Mouse (Mus musculus): ENCODE measurements around the gene Krt8. TPM values are rescaled to one million over a fixed set of nuclear protein-coding genes. Genes with fewer than 3 reads are reported as not detected.

Gene Krt8
- polyA plus RNA-seq, 1 experiment, result 0.61 TPM

DNA sequence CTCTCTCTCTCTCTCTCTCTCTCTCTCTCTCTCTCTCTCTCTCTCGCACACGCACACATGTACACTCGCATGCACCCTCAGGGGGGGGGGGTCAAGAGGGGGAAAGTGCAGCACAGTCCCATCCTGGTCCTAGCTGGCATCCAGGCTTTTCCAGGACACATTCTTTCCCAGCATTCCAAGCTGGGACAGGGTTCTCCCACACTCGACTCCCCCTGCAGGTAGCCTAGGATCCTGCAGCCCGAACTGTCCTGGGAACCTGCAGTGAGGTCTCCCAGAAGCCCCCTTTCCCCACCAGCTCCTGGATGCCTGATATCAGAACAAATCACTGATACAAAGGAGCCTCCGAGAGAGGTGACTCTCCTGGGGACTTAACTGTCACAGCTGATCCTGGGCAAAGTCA is 33.7 kb downstream of the Krt8 start:
- Histone ChIP-seq H3K4me1 (ENCODE audit: control insufficient read depth, insufficient read depth, low read length) (no peaks in the 10 kb centered on the region), H3K4me3 (replicated peaks; ENCODE audit: insufficient read depth, low read depth, low read length) (no peak overlapping the region), H3K27me3 (ENCODE audit: control insufficient read depth, insufficient read depth, low read length) (no peaks in the 10 kb centered on the region), H3K27ac (ENCODE audit: insufficient read depth, low read length) (no peak overlapping the region)
- no peak for DNase-seq
- 10% methylated on average over 4 of the region's 6 CpGs for WGBS
- peak; percentile 49; the same call in 1 of the 2 replicates for TF ChIP-seq CTCF (IDR thresholded peaks at IDR 0.05; ENCODE audit: borderline replicate concordance, insufficient read depth, low read depth, low read length)
- TF ChIP-seq POLR2A (IDR thresholded peaks at IDR 0.05; ENCODE audit: borderline replicate concordance, insufficient read depth, low read length), result no peak

DNA sequence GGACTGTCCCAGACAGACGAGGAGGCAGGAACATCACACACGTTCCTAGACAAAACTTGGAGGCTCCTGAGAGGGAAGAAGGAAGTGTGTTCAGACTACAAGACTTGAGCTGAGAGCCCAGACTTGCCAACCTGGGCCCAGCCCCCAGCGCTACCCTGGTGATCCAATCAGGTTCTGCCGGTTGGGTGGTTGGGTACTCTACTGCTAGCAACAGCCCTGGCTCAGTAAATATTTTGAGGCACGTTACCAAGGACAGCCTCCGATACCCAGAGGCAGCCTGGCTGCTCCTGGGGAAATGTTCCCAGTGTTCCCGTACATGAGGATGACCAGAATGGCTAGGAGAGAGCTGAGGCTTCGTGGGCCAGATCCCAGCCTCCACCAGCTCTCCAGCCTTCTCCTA is 37.5 kb downstream of the Krt8 start:
- Histone ChIP-seq H3K4me1 (ENCODE audit: control insufficient read depth, insufficient read depth, low read length) (no peaks in the 10 kb centered on the region), H3K27ac (ENCODE audit: insufficient read depth, low read length) (no peak overlapping the region), H3K27me3 (ENCODE audit: control insufficient read depth, insufficient read depth, low read length) (no peaks in the 10 kb centered on the region), H3K4me3 (replicated peaks; ENCODE audit: insufficient read depth, low read depth, low read length) (no peak overlapping the region)
- TF ChIP-seq CTCF (IDR thresholded peaks at IDR 0.05; ENCODE audit: borderline replicate concordance, insufficient read depth, low read depth, low read length) (no peak), POLR2A (IDR thresholded peaks at IDR 0.05; ENCODE audit: borderline replicate concordance, insufficient read depth, low read length) (no peak)
- DNase-seq, result no peak
- WGBS, result 69% methylated on average over 8 of the region's 8 CpGs

DNA sequence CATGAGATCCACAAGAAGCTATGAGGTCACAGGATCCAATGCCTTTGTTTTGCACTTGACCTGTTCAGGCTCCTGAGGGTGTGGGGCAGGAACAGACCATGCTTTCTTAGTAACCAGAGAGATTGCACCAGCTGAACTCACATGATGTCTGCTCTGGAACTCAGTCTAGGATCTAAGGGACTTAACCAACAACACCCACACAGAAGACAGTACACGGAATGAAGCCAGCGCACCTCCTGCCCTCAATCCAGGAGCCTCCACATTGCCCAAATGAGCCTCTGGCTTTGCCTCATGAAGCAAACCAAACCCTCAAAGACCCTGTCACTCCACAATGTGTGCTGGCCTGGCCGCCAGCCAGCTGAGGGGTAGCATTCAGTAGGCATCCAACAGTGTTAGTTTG is 45.4 kb downstream of the Krt8 start:
- H3K4me3 ChIP-seq (replicated peaks; ENCODE audit: insufficient read depth, low read depth, low read length), result no peak overlapping the region
- DNase-seq, result no peak
- TF ChIP-seq CTCF (IDR thresholded peaks at IDR 0.05; ENCODE audit: borderline replicate concordance, insufficient read depth, low read depth, low read length) (no peak), POLR2A (IDR thresholded peaks at IDR 0.05; ENCODE audit: borderline replicate concordance, insufficient read depth, low read length) (no peak)
- no peak overlapping the region for H3K27ac ChIP-seq (ENCODE audit: insufficient read depth, low read length)
- WGBS, result 75% methylated on average over 3 of the region's 3 CpGs
- H3K4me1 ChIP-seq (ENCODE audit: control insufficient read depth, insufficient read depth, low read length), result no peaks in the 10 kb centered on the region; the same call in 1 of the 2 replicates
- H3K27me3 ChIP-seq (ENCODE audit: control insufficient read depth, insufficient read depth, low read length), result no peaks in the 10 kb centered on the region

DNA sequence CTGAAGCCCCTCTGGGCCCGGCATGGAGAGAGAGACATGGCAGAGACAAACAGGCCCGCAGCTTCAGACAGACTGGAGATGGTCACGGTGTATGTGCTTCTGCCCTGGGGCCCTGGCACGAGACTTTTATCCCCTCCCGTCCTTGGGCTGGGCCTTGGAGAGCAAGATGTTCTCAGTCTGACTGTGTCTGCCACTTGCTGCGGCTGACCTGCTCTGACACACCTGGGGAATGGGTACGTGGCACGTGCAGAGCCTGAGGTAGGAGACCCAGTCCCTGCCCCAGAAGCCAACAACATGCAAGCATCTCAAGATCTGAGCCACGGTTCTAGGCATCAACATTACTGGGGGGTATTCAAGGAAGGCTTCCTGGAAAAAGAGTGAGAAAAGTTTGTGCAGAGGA is 50.1 kb downstream of the Krt8 start, which contains the start of gene Krt78:
Gene Krt78 (minus strand): TSS at position 101 of the 400 bp plus-strand sequence.
- DNase-seq, result no peak
- Histone ChIP-seq H3K27ac (ENCODE audit: insufficient read depth, low read length) (no peak within 1 kb of the TSS), H3K4me3 (replicated peaks; ENCODE audit: insufficient read depth, low read depth, low read length) (no peak within 1 kb of the TSS), H3K27me3 (ENCODE audit: control insufficient read depth, insufficient read depth, low read length) (no peaks in the 10 kb centered on the region; the same call in 1 of the 2 replicates), H3K4me1 (ENCODE audit: control insufficient read depth, insufficient read depth, low read length) (no peaks in the 10 kb centered on the region; the same call in 1 of the 2 replicates)
- no peak for TF ChIP-seq CTCF (IDR thresholded peaks at IDR 0.05; ENCODE audit: borderline replicate concordance, insufficient read depth, low read depth, low read length)
- no peak for TF ChIP-seq POLR2A (IDR thresholded peaks at IDR 0.05; ENCODE audit: borderline replicate concordance, insufficient read depth, low read length)
- 79% methylated on average over 9 of the region's 9 CpGs for WGBS

DNA sequence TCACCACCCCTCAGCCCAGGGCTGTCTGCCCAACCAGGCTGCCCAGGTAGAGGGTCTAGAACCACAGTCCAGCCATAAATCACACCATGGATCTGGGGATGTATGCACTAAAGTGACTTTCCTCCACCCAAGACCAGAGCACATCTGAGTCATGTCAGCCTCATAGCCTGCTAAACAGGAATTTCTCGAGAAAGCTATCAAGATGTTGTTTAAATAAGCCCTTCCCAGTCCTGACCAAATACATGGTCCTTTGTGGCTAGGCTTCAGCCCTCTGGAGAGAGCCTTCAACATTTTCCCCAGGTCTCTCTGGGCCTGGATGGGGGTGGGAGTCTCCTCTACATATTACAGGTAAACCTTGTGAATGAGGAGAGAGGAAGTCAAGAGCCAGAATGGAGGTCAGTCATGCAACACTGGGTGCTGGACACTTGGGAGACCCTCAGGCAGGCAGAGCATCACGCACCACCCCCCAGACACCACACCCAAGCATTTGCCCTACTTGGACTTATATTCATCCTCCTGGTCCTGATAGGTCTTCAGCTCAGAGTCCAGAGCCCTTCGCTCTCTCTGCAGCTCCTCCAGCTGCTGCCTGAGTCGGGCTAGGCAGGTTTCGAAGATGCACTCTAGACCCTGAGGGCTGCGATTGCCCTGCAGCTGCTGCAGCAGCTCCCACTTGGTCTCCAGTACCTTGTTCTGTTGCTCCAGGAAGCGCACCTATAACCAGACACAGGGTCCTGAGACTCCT is 51.4 kb downstream of the Krt8 start:
- WGBS, result 89% methylated on average over 7 of the region's 7 CpGs

More for the DNA sequence above, 51.4 kb downstream of the Krt8 start:
- no peak overlapping the region for H3K27ac ChIP-seq (ENCODE audit: insufficient read depth, low read length)
- no peak for DNase-seq
- H3K4me3 ChIP-seq (replicated peaks; ENCODE audit: insufficient read depth, low read depth, low read length), result no peak overlapping the region
- TF ChIP-seq CTCF (IDR thresholded peaks at IDR 0.05; ENCODE audit: borderline replicate concordance, insufficient read depth, low read depth, low read length) (no peak), POLR2A (IDR thresholded peaks at IDR 0.05; ENCODE audit: borderline replicate concordance, insufficient read depth, low read length) (no peak)
- H3K4me1 ChIP-seq (ENCODE audit: control insufficient read depth, insufficient read depth, low read length), result no peaks in the 10 kb centered on the region; the same call in 1 of the 2 replicates
- no peaks in the 10 kb centered on the region; the same call in 1 of the 2 replicates for H3K27me3 ChIP-seq (ENCODE audit: control insufficient read depth, insufficient read depth, low read length)

Other genes starting within 250 kb of the Krt8 start
- not detected in 2 replicates for gene Krt72, start 218.0 kb downstream of the Krt8 start, polyA plus RNA-seq (2012; rRNA removed)
- gene Krt73, start 202.1 kb downstream of the Krt8 start, polyA plus RNA-seq (2012; rRNA removed), result 0.05 TPM in 1 of 2 replicates, not detected in the other
- gene Krt2, start 186.3 kb downstream of the Krt8 start, polyA plus RNA-seq (2012; rRNA removed), result not detected in 2 replicates
- 4.8 and 5.3 TPM in 2 replicates for gene Krt1, start 153.7 kb downstream of the Krt8 start, polyA plus RNA-seq (2012; rRNA removed)
- 0.26 and 0.49 TPM in 2 replicates for gene Krt77, start 134.8 kb downstream of the Krt8 start, polyA plus RNA-seq (2012; rRNA removed)
- 0.05 TPM in 1 of 2 replicates, not detected in the other for gene Krt76, start 111.6 kb downstream of the Krt8 start, polyA plus RNA-seq (2012; rRNA removed)
- 0.05 TPM in 1 of 2 replicates, not detected in the other for gene Krt4, start 79.7 kb downstream of the Krt8 start, polyA plus RNA-seq (2012; rRNA removed)
- not detected in 2 replicates for gene Krt79, start 64.2 kb downstream of the Krt8 start, polyA plus RNA-seq (2012; rRNA removed)
- 0.03 TPM in 1 of 2 replicates, not detected in the other for gene Krt78, start 50.2 kb downstream of the Krt8 start, polyA plus RNA-seq (2012; rRNA removed)
- 1.1 and 2.1 TPM in 2 replicates for gene Krt18, start 23.7 kb upstream of the Krt8 start, polyA plus RNA-seq (2012; rRNA removed)
- 114 TPM in 2 replicates for gene Eif4b, start 69.3 kb upstream of the Krt8 start, polyA plus RNA-seq (2012; rRNA removed)
- gene Tns2, start 95.9 kb upstream of the Krt8 start, polyA plus RNA-seq (2012; rRNA removed), result 33.6 and 33.7 TPM in 2 replicates
- gene Spryd3, start 131.8 kb upstream of the Krt8 start, polyA plus RNA-seq (2012; rRNA removed), result 159 and 161 TPM in 2 replicates
- 15.0 and 18.7 TPM in 2 replicates for gene Igfbp6, start 139.9 kb upstream of the Krt8 start, polyA plus RNA-seq (2012; rRNA removed)
- gene Soat2, start 146.0 kb upstream of the Krt8 start, polyA plus RNA-seq (2012; rRNA removed), result 0.08 TPM in 1 of 2 replicates, not detected in the other
- gene Zfp740, start 198.8 kb upstream of the Krt8 start, polyA plus RNA-seq (2012; rRNA removed), result 79.3 and 81.7 TPM in 2 replicates
- gene Csad, start 200.2 kb upstream of the Krt8 start, polyA plus RNA-seq (2012; rRNA removed), result 53.0 and 60.3 TPM in 2 replicates
- gene Itgb7, start 227.5 kb upstream of the Krt8 start, polyA plus RNA-seq (2012; rRNA removed), result 5.2 and 8.4 TPM in 2 replicates